Mouse (Mus musculus): ENCODE measurements at regions not wholly inside any gene's neighbourhood (a gene's known extent, or its start where the extent isn't known, plus 50 kb on each side); places are given as distances from the start of the nearest gene placed in this dataset.

DNA sequence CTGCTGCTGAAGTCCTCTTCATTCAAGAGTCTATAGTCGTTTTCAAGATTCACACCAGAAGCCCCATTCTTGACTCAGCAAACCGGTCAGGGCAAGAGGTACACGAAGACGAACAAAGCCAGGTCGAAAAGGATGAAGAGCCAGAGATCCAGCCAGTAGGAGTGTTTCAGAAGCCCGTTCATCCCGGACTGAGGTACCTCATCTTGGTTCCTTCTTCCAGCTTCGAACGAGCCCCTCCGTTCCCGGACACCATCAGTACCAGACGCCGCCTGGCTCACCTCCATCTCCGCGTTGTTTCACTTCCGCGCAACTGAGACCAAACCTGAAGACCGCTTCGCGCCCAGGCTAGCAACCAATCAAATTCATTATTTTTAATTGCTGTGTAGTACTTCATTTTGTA lies 105.1 kb upstream of the Gm2030 start:
- DNase-seq (ENCODE audit: low spot score): peak; percentile 5

Data from MN1 (cell line).